7 mouse cellular contexts compared by ENCODE assay signal in genomic region chrX:48343966-48344642, GRCm38 (mm10). TPM values are rescaled to one million over a fixed set of nuclear protein-coding genes. Genes with fewer than 3 reads are reported as not detected.
DNase-seq lines count a peak whose midpoint lies in the region; ATAC-seq and TF ChIP-seq lines count a peak whose summit lies in the region.

No protein-coding gene starts in this region.

- H3K4me1 ChIP-seq in brown adipose tissue, adult 24 weeks (ENCODE audit: control insufficient read depth, insufficient read depth, insufficient read length, low read length) = no peaks in the 10 kb centered on the region
- H3K4me1 ChIP-seq in forebrain, postnatal 0 days (ENCODE audit: insufficient read depth) = no peaks in the 10 kb centered on the region
- peaks cover 9% of the 10 kb centered on the region; the same call in 1 of the 2 replicates for H3K4me1 ChIP-seq in liver, adult 2 months (ENCODE audit: control insufficient read depth, insufficient read depth, low read length)
- peaks cover 9% of the 10 kb centered on the region; the same call in 1 of the 2 replicates for H3K4me1 ChIP-seq in neural tube, embryonic 15.5 days

- H3K36me3 ChIP-seq in forebrain, postnatal 0 days (ENCODE audit: insufficient read depth) = no peaks in the 10 kb centered on the region
- H3K36me3 ChIP-seq in liver, adult 2 months (ENCODE audit: control insufficient read depth, insufficient read depth, low read length) = no peaks in the 10 kb centered on the region
- no peaks in the 10 kb centered on the region for H3K36me3 ChIP-seq in neural tube, embryonic 15.5 days

- H3K9ac ChIP-seq in forebrain, postnatal 0 days = peak overlapping the region; percentile 57
- peak overlapping the region; percentile 89 for H3K9ac ChIP-seq in liver, adult 2 months (ENCODE audit: low read depth, low read length)
- H3K9ac ChIP-seq in neural tube, embryonic 15.5 days (replicated peaks) = peak overlapping the region; percentile 66

- H3K4me2 ChIP-seq in forebrain, postnatal 0 days (ENCODE audit: low read depth) = peak overlapping the region; percentile 68
- peak overlapping the region; percentile 74 for H3K4me2 ChIP-seq in neural tube, embryonic 15.5 days

- peak overlapping the region; percentile 95 for H3K4me3 ChIP-seq in brown adipose tissue, adult 24 weeks (ENCODE audit: insufficient read depth, low read depth, low read length)
- H3K4me3 ChIP-seq in forebrain, postnatal 0 days (ENCODE audit: low read depth, low read length) = peak overlapping the region; percentile 55
- peak overlapping the region; percentile 81 for H3K4me3 ChIP-seq in liver, adult 2 months (ENCODE audit: insufficient read depth, low read depth, low read length)
- H3K4me3 ChIP-seq in neural tube, embryonic 15.5 days (replicated peaks) = peak overlapping the region; percentile 55

- H3K27ac ChIP-seq in brown adipose tissue, adult 24 weeks (replicated peaks; ENCODE audit: low read depth, low read length) = peak overlapping the region; percentile 77
- peak overlapping the region; percentile 78 for H3K27ac ChIP-seq in forebrain, postnatal 0 days (ENCODE audit: low read depth, low read length)
- no peak overlapping the region; the same call in 1 of the 2 replicates for H3K27ac ChIP-seq in liver, adult 2 months (replicated peaks; ENCODE audit: insufficient read depth, low read depth, low read length)
- peak overlapping the region; percentile 80 for H3K27ac ChIP-seq in neural tube, embryonic 15.5 days (replicated peaks)

- no peaks in the 10 kb centered on the region for H3K9me3 ChIP-seq in forebrain, postnatal 0 days (ENCODE audit: low read length)
- H3K9me3 ChIP-seq in neural tube, embryonic 15.5 days (replicated peaks) = no peaks in the 10 kb centered on the region

- no peaks in the 10 kb centered on the region for H3K27me3 ChIP-seq in forebrain, postnatal 0 days (ENCODE audit: insufficient read depth, low read length)
- no peaks in the 10 kb centered on the region for H3K27me3 ChIP-seq in liver, adult 2 months (ENCODE audit: control insufficient read depth, insufficient read depth, low read length)
- no peaks in the 10 kb centered on the region for H3K27me3 ChIP-seq in neural tube, embryonic 15.5 days (replicated peaks)

- TF ChIP-seq POLR2A in liver, adult 2 months (IDR thresholded peaks at IDR 0.05; ENCODE audit: extremely low read depth, insufficient read depth, low read length) = no peak

- DNase-seq in lung, adult 18-20 months = peak; percentile 5 to 6
- no peak for DNase-seq in lung, postnatal 25 days (ENCODE audit: low spot score)
- peak; percentile 34 for DNase-seq in forebrain, postnatal 0 days
- DNase-seq in liver, adult 2 months (ENCODE audit: extremely low read depth, low read depth, low spot score) = no peak
- no peak for DNase-seq in gastrocnemius, postnatal 36 days

- no peaks in the 10 kb centered on the region; the same call in 1 of the 2 replicates for H3K79me2 ChIP-seq in liver, adult 2 months (ENCODE audit: control insufficient read depth, insufficient read depth, low read length)

- intact Hi-C loops in gastrocnemius, postnatal 36 days (cut with DNase I) = loop anchor here (2.0 kb wide), 1 partner anchor 59 kb away; no protein-coding TSS in a partner anchor

- peak; percentile 15 for ATAC-seq in forebrain, postnatal 0 days
- ATAC-seq in neural tube, embryonic 15.5 days (ENCODE audit: low FRiP score) = peak; percentile 32

- TF ChIP-seq CTCF in forebrain, postnatal 0 days (IDR thresholded peaks at IDR 0.05; ENCODE audit: low read depth) = no peak
- TF ChIP-seq CTCF in liver, adult 2 months (IDR thresholded peaks at IDR 0.05; ENCODE audit: low read depth, low read length) = no peak

- 18% methylated on average over 28 of the region's 30 CpGs for WGBS in forebrain, postnatal 0 days
- under 1% methylated on average over 22 of the region's 30 CpGs for WGBS in liver, adult 2 months
- WGBS in neural tube, embryonic 15.5 days = 17% methylated on average over 25 of the region's 30 CpGs

RNA-seq across cellular contexts. Expression of gene Bcorl1, which starts 2.9 kb away (rescaled TPM):
- polyA plus RNA-seq in brown adipose tissue, adult 24 weeks (2012; ENCODE audit: insufficient read depth, insufficient read length, missing spikeins) = 4.0 and 8.8 TPM in 2 replicates
- 8.5 and 13.8 TPM in 2 replicates for total RNA-seq in forebrain, postnatal 0 days (2014; rRNA removed)
- polyA plus RNA-seq in forebrain, postnatal 0 days (2015; fragmentation: Nextera tagmentation; extraction: Ambion mirVana) = 3.8 and 4.6 TPM in 2 replicates
- total RNA-seq in liver, adult 2 months (2014; rRNA removed) = 1.7 and 2.8 TPM in 2 replicates
- 1.6 and 2.2 TPM in 2 replicates for polyA plus RNA-seq in liver, adult 2 months (2012; rRNA removed)
- 5.1 and 7.2 TPM in 2 replicates for polyA plus RNA-seq in neural tube, embryonic 15.5 days (2015; fragmentation: Nextera tagmentation; extraction: Ambion mirVana)
- total RNA-seq in gastrocnemius, postnatal 36 days (2021) = 1 to 10 TPM; 6.8 to 7.2 TPM

Comparison
In these comparisons a context has a peak if more than half of its experiments do, and no peak if none do; other contexts are left out.
1. DNase-seq: peak in lung, adult 18-20 months (2 of 2) and forebrain, postnatal 0 days (single experiment); none in lung, postnatal 25 days (single experiment), liver, adult 2 months (single experiment) and gastrocnemius, postnatal 36 days (0 of 2).
2. Peak in every context shown above with its lines, with median percentiles within 50 percentile points of each other: H3K4me3 ChIP-seq and H3K9ac ChIP-seq.